In the genomic region with DNA sequence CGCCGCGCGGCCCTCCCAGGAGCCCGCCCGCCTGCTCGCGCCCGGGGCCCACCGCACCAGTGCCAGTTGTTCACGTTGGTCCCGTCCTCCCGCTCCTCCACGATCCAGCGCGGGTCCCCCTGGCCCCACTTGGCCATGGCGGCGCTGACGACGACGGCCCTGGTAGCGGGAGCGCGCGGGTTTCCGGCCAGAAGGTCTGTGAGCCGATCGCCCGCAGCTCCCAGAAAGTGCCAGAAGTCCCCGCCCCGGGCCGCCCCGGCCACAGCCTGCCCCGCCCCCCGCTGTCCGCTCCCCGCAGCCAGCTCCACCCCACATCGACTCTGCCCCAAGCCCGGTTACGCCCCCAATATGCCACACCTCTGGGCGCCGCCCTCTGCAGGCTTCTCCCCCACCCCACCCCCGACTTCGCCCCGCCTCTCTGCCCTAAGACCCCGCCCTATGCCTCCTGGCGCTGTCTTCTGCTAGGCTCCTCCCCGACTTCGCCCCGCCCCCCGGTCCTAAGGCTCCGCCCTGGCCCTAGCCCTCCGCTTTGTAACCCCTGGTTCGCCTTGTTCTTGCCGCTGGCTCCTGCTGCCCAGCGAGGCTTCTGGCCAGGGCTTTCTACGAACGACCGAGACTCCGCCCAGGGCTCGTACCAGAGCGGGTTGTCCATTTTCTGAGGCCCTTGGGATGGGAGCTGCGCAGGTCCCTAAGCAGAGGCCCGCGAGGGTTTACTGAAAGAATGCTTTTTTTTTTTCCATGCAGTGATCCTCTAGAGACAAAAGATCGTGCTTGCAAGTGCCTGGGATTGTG, we compare ENCODE assay signal across 8 mouse cellular contexts. TPM values are rescaled to one million over a fixed set of nuclear protein-coding genes. Genes with fewer than 3 reads are reported as not detected.
A peak's percentile ranks its signal among the peaks of the same experiment; 100 is the strongest.
DNase-seq lines count a peak whose midpoint lies in the region; ATAC-seq and TF ChIP-seq lines count a peak whose summit lies in the region.

A gene (minus strand): TSS at position 313 of the 792 bp plus-strand sequence.

- under 1% methylated on average over 61 of the region's 66 CpGs for WGBS in hindbrain, postnatal 0 days

- intact Hi-C loops in left cerebral cortex, adult 2 months (cut with DNase I) = loop anchor here (2.0 to 5.0 kb wide), 2 partner anchors 69 to 134 kb away; a partner anchor contains a TSS

- peaks cover 13% of the 10 kb centered on the region for H3K36me3 ChIP-seq in hindbrain, postnatal 0 days (ENCODE audit: insufficient read depth, low read length)

- peak within 1 kb of the TSS; percentile 78 for H3K4me2 ChIP-seq in hindbrain, postnatal 0 days (ENCODE audit: low read depth, low read length)

- H3K4me3 ChIP-seq in hindbrain, postnatal 0 days (ENCODE audit: low read length) = peak within 1 kb of the TSS; percentile 75
- H3K4me3 ChIP-seq in left cerebral cortex, adult 2 months = peak within 1 kb of the TSS; percentile 73

- H3K9me3 ChIP-seq in hindbrain, postnatal 0 days (ENCODE audit: low read length) = no peaks in the 10 kb centered on the region

- peak; percentile 96 for ATAC-seq in hindbrain, postnatal 0 days
- peak; percentile 93 for ATAC-seq in megakaryocyte, adult 5-6 weeks (ENCODE audit: poor library complexity, severe bottlenecking)

- peak within 1 kb of the TSS; percentile 85 for H3K9ac ChIP-seq in hindbrain, postnatal 0 days (replicated peaks; ENCODE audit: low read length)

- H3K27me3 ChIP-seq in hindbrain, postnatal 0 days (ENCODE audit: insufficient read depth, low read length) = no peaks in the 10 kb centered on the region

- peak; percentile 93 for DNase-seq in T-cell, adult 2 months (ENCODE audit: low spot score)
- peak; percentile 89 to 93 for DNase-seq in cerebellum, postnatal 36 days
- DNase-seq in gastrocnemius, adult 18-20 months (ENCODE audit: low spot score) = peak; percentile 97
- peak; percentile 96 for DNase-seq in hindbrain, postnatal 0 days (ENCODE audit: low spot score)
- peak; percentile 92 to 94 for DNase-seq in left cerebral cortex, adult 2 months (ENCODE audit: extremely low spot score in 1 of 2, low spot score in 2 of 2)
- DNase-seq in right cerebral cortex, adult 2 months (ENCODE audit: low spot score in 2 of 2) = peak; percentile 91 to 94
- DNase-seq in urinary bladder, postnatal 14 days (ENCODE audit: low spot score) = peak; percentile 98

- no peak for TF ChIP-seq CTCF in hindbrain, postnatal 0 days (IDR thresholded peaks at IDR 0.05; ENCODE audit: low read depth)
- no peak for TF ChIP-seq CTCF in left cerebral cortex, adult 2 months (IDR thresholded peaks at IDR 0.05)

- peaks cover 13% of the 10 kb centered on the region for H3K4me1 ChIP-seq in hindbrain, postnatal 0 days (ENCODE audit: insufficient read depth, low read length)

- peak within 1 kb of the TSS; percentile 97 for H3K27ac ChIP-seq in hindbrain, postnatal 0 days
- peak within 1 kb of the TSS; percentile 86 for H3K27ac ChIP-seq in left cerebral cortex, adult 2 months

RNA-seq across cellular contexts. Expression of the gene that starts here (rescaled TPM):
- total RNA-seq in gastrocnemius, adult 18-20 months (2021) = 10 to 100 TPM; 33.8 to 37.5 TPM
- 20.3 and 25.0 TPM in 2 replicates for total RNA-seq in hindbrain, postnatal 0 days (2014; rRNA removed)
- 46.5 and 49.9 TPM in 2 replicates for polyA plus RNA-seq in hindbrain, postnatal 0 days (2015; fragmentation: Nextera tagmentation; extraction: Ambion mirVana)
- 10 to 100 TPM; 44.5 to 49.5 TPM for total RNA-seq in left cerebral cortex, adult 2 months (2021)
- 34.0 and 38.8 TPM in 2 replicates for total RNA-seq in megakaryocyte, adult 5-6 weeks (2015)
- 24.6 and 32.3 TPM in 2 replicates for total RNA-seq in megakaryocyte, adult 5-6 weeks (2017)

Comparison
In these comparisons a context has a peak if more than half of its experiments do, and no peak if none do; other contexts are left out.
1. Peak in every context shown above with its lines: DNase-seq, ATAC-seq, H3K4me3 ChIP-seq and H3K27ac ChIP-seq.